Comparison of ENCODE assay signal across 8 mouse cellular contexts in the genomic region with DNA sequence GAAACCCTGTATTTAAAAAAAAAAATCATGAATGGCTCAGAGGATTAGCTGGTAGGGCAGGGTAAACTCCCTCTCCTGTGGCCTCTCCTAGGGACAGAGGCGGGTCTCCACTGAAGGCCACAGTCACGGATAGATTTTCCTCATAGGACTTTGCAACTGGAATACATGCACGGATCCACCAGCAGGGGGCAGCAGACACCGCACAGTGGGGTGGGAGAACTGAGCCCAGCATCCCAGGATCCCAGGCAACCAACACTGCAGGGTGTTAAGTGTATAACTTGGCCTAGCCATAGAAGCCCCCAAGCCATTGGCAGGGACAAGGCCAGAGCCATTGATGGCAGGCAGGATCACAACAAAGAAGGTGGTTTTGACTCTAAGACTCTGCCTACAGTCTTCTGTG. TPM values are rescaled to one million over a fixed set of nuclear protein-coding genes. Genes with fewer than 3 reads are reported as not detected.
A peak's percentile ranks its signal among the peaks of the same experiment; 100 is the strongest.
DNase-seq lines count a peak whose midpoint lies in the region.

No protein-coding gene starts in this region.

- peak; percentile 16 to 41 for DNase-seq in CD8-positive naive resting alpha-beta T cell, adult 2 months (ENCODE audit: low read depth in 2 of 2, low spot score in 2 of 2)
- DNase-seq in adrenal gland, adult 8-10 months: peak; percentile 72
- DNase-seq in embryo, embryonic 9.5 days (ENCODE audit: extremely low spot score): peak; percentile 85
- peak; percentile 56 to 73 for DNase-seq in heart, adult 9 months (ENCODE audit: low spot score in 2 of 2)
- DNase-seq in kidney, postnatal 25 days: peak; percentile 79 to 85
- peak; percentile 81 for DNase-seq in lung, postnatal 25 days (ENCODE audit: low spot score)
- DNase-seq in retina, postnatal 1 day: peak; percentile 86
- peak; percentile 66 for DNase-seq in urinary bladder, postnatal 10 days (ENCODE audit: low spot score)

RNA-seq across cellular contexts. Expression of gene Pheta1, which starts 23.4 kb away (rescaled TPM):
- total RNA-seq in adrenal gland, adult 8-10 months (2022): 1 to 10 TPM; 6.3 to 9.5 (median 7.5) TPM

RNA-seq across cellular contexts. Expression of gene Sh2b3, which starts 34.7 kb away (rescaled TPM):
- 10 to 100 TPM; 34.5 to 37.3 (median 36.0) TPM for total RNA-seq in adrenal gland, adult 8-10 months (2022)

Comparison
In these comparisons a context has a peak if more than half of its experiments do, and no peak if none do; other contexts are left out.
1. Peak in every context shown above with its lines: DNase-seq.
2. DNase-seq: peak in every context shown above with its lines; median percentile 86 in retina, postnatal 1 day; 85 in embryo, embryonic 9.5 days; 82 in kidney, postnatal 25 days; 81 in lung, postnatal 25 days; 72 in adrenal gland, adult 8-10 months; 66 in urinary bladder, postnatal 10 days; 64 in heart, adult 9 months; 28 in CD8-positive naive resting alpha-beta T cell, adult 2 months.